Mouse (Mus musculus): ENCODE data around the gene Ift52.

Ift52 gene

GRCm38 (mm10) chr2:163079041-163079440 lies 61.9 kb downstream of the Ift52 start:
- no peak for DNase-seq

- no peak for DNase-seq
Measured at GRCm38 (mm10) chr2:163082591-163082990, 65.4 kb downstream of the Ift52 start.

- no peak for DNase-seq
Measured at GRCm38 (mm10) chr2:163084519-163084918, 67.4 kb downstream of the Ift52 start.

- DNase-seq = no peak
Measured at GRCm38 (mm10) chr2:163085047-163085446, 67.9 kb downstream of the Ift52 start.

- DNase-seq = no peak
Measured at GRCm38 (mm10) chr2:163086561-163086960, 69.4 kb downstream of the Ift52 start.

GRCm38 (mm10) chr2:163087728-163088127 lies 70.6 kb downstream of the Ift52 start, which contains the start of gene Gtsf1l:
Gtsf1l (minus strand) TSS chr2:163087855.
- DNase-seq = no peak

- peak; percentile 46 for DNase-seq
Measured at GRCm38 (mm10) chr2:163089475-163090123, 72.4 kb downstream of the Ift52 start.

- DNase-seq = no peak
Measured at GRCm38 (mm10) chr2:163094909-163095308, 77.8 kb downstream of the Ift52 start.
